Mouse (Mus musculus): ENCODE results near the gene Zfp385c. TPM values are rescaled to one million over a fixed set of nuclear protein-coding genes. Genes with fewer than 3 reads are reported as not detected.

The Zfp385c gene
- polyA plus RNA-seq, 1 experiment from 2014 or later = 0.80 TPM

DNA sequence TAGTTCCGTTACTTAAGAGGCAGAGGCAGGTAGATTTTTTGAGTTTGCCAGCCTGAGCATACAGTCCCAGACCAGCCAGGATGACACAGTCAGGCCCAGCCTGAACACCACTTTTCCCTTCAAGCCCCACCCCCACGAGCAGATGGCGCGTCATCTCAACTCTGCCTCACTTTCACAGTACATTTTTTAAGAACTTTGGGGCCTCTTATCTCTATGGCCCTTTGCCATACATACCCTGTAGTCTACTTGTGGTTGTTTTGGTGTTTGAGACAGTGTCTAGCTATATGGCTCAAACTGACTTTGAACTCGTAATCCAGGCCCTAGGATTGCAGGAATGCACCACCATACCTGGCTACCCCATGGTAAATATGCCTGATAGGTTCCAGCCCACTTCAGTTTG lies 64.2 kb downstream of the Zfp385c start:
- Histone ChIP-seq H3K27me3 (replicated peaks; ENCODE audit: control insufficient read depth, insufficient read depth, low read length) (no peaks in the 10 kb centered on the region), H3K9ac (replicated peaks; ENCODE audit: low read depth, low read length) (no peak overlapping the region), H3K4me2 (ENCODE audit: low read length) (no peak overlapping the region), H3K36me3 (ENCODE audit: control insufficient read depth, insufficient read depth) (peaks cover 9% of the 10 kb centered on the region), H3K27ac (ENCODE audit: low read length) (no peak overlapping the region), H3K9me3 (ENCODE audit: control insufficient read depth, low read length) (no peaks in the 10 kb centered on the region), H3K4me1 (replicated peaks; ENCODE audit: control insufficient read depth, insufficient read depth, low read length) (peaks cover 26% of the 10 kb centered on the region), H3K4me3 (replicated peaks; ENCODE audit: low read length) (no peak overlapping the region)
- 91% methylated on average over 5 of the region's 5 CpGs for WGBS
- no peak for ATAC-seq

DNA sequence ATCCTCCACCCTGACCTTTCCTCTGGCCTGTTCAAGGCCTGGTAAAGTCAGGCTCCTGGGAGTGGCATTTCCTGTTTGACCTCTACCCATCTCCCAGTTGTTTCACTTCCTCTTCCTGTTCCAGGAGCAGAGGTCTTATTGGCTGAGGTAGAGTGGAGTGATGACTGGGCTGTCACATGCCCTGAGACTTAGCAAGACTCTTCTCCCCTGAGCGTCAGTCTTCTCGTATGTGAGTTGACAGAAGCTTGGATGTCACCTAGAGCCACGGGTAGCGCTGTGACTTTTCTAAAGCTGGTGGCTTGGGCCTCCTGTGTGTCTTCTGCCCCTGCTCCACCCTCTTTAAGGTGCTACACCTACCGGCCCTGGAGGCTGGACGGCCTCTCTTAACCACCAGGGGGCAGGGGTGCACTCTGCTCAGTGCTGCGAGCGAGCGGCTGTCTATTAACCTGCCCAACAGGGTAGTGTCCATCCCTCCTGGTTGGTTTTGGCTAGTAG lies 65.5 kb downstream of the Zfp385c start:
- Histone ChIP-seq H3K27me3 (replicated peaks; ENCODE audit: control insufficient read depth, insufficient read depth, low read length) (no peaks in the 10 kb centered on the region), H3K4me1 (replicated peaks; ENCODE audit: control insufficient read depth, insufficient read depth, low read length) (peaks cover 28% of the 10 kb centered on the region), H3K9me3 (ENCODE audit: control insufficient read depth, low read length) (no peaks in the 10 kb centered on the region), H3K4me3 (replicated peaks; ENCODE audit: low read length) (no peak overlapping the region), H3K36me3 (ENCODE audit: control insufficient read depth, insufficient read depth) (peaks cover 9% of the 10 kb centered on the region), H3K4me2 (ENCODE audit: low read length) (no peak overlapping the region), H3K27ac (ENCODE audit: low read length) (no peak overlapping the region), H3K9ac (replicated peaks; ENCODE audit: low read depth, low read length) (no peak overlapping the region)
- ATAC-seq = no peak
- WGBS = 26% methylated on average over 9 of the region's 9 CpGs

DNA sequence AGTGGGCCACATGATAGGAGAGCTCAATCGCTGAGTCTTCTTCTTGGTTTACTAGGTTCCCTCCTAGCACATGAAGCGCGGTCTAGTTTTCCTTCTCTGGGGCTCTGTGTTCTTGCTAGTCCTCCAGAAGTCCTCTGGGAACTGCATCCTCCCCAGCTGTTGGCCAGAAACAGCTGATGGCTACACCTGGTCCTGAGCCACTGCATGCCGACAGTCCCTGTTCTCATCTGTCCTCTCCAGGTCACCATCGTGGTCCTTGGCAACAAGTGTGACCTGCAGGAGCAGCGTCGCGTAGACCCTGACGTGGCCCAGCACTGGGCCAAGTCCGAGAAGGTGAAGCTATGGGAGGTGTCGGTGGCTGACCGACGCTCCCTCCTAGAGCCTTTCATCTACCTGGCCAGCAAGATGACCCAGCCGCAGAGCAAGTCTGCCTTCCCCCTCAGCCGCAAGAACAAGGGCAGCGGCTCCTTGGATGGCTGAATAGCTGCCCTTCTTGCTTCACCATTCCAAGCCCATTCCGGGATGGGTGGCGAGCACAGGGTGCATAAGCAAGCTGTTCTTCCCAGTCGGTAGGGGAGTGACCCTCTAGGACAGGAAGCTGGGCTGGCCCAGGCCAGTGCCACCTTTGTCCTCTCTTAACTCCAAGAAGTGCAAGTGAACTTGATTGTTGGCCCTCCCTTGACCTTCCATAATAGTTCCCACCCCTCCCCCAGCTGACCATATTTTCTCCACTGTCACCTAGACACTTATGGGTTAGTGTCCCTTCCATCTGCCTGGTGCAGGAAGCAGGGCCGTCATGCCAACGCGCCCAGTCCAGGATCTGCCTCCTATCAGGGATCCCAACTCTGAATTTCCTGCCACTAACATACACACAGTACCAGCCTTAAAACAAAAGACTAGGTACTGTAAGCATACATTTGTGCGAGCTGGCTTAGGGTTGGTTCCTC lies 66.2 kb downstream of the Zfp385c start:
- Histone ChIP-seq H3K27me3 (replicated peaks; ENCODE audit: control insufficient read depth, insufficient read depth, low read length) (no peaks in the 10 kb centered on the region), H3K9me3 (ENCODE audit: control insufficient read depth, low read length) (no peaks in the 10 kb centered on the region), H3K36me3 (ENCODE audit: control insufficient read depth, insufficient read depth) (peaks cover 9% of the 10 kb centered on the region), H3K4me2 (ENCODE audit: low read length) (no peak overlapping the region), H3K4me1 (replicated peaks; ENCODE audit: control insufficient read depth, insufficient read depth, low read length) (peaks cover 28% of the 10 kb centered on the region), H3K4me3 (replicated peaks; ENCODE audit: low read length) (no peak overlapping the region), H3K9ac (replicated peaks; ENCODE audit: low read depth, low read length) (no peak overlapping the region), H3K27ac (ENCODE audit: low read length) (no peak overlapping the region)
- WGBS = 93% methylated on average over 23 of the region's 23 CpGs
- ATAC-seq = no peak

DNA sequence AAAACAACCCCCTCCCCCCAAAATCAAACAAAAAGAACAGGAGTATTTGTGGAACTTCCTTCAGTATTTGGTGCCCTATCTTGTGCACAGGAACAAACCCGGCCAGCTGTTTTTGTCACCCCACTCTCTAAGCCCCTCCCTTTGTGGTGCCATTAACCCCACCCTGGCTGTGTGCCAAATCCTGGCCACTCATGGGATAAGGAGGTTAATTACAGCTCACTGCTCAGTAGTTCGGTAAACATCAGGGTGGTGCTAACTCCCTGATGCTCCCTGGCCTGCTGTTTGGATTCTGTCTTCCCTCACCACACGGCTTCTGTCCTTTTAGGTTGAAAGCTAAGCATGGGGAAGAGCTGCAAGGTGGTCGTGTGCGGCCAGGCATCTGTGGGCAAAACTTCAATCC lies 68.4 kb downstream of the Zfp385c start:
- Histone ChIP-seq H3K9ac (replicated peaks; ENCODE audit: low read depth, low read length) (no peak overlapping the region), H3K4me1 (replicated peaks; ENCODE audit: control insufficient read depth, insufficient read depth, low read length) (peaks cover 29% of the 10 kb centered on the region), H3K36me3 (ENCODE audit: control insufficient read depth, insufficient read depth) (peaks cover 9% of the 10 kb centered on the region), H3K9me3 (ENCODE audit: control insufficient read depth, low read length) (no peaks in the 10 kb centered on the region), H3K4me3 (replicated peaks; ENCODE audit: low read length) (no peak overlapping the region), H3K27me3 (replicated peaks; ENCODE audit: control insufficient read depth, insufficient read depth, low read length) (no peaks in the 10 kb centered on the region), H3K4me2 (ENCODE audit: low read length) (peak overlapping the region; percentile 52), H3K27ac (ENCODE audit: low read length) (no peak overlapping the region)
- ATAC-seq = no peak
- WGBS = 35% methylated on average over 5 of the region's 5 CpGs

DNA sequence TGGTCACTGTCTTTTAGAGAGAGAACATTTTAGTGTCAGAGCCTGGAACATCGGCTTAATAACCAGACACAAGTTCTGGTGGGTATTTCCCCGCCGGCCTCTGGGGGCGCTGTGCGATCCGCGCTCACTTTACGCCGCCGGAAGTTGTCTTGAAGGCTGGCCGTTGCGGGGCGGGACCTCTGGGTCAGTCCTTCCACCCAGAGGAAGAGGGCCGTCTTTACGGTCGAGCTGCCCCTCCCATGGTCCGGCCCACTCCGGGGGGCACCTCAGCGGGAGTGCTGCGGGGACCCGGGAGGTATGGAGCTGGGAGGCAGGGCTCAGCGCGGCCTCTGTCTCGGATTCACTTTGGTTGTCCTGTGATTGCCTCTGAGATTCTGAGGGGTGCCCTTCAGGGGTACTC lies 69.5 kb downstream of the Zfp385c start:
- Histone ChIP-seq H3K9me3 (ENCODE audit: control insufficient read depth, low read length) (no peaks in the 10 kb centered on the region), H3K27ac (ENCODE audit: low read length) (peak overlapping the region; percentile 66), H3K27me3 (replicated peaks; ENCODE audit: control insufficient read depth, insufficient read depth, low read length) (no peaks in the 10 kb centered on the region), H3K9ac (replicated peaks; ENCODE audit: low read depth, low read length) (peak overlapping the region; percentile 75), H3K4me1 (replicated peaks; ENCODE audit: control insufficient read depth, insufficient read depth, low read length) (peaks cover 28% of the 10 kb centered on the region), H3K36me3 (ENCODE audit: control insufficient read depth, insufficient read depth) (peaks cover 9% of the 10 kb centered on the region), H3K4me3 (replicated peaks; ENCODE audit: low read length) (peak overlapping the region; percentile 84), H3K4me2 (ENCODE audit: low read length) (peak overlapping the region; percentile 52)
- WGBS = 0% methylated on average over 24 of the region's 24 CpGs
- peak; percentile 36 for ATAC-seq

DNA sequence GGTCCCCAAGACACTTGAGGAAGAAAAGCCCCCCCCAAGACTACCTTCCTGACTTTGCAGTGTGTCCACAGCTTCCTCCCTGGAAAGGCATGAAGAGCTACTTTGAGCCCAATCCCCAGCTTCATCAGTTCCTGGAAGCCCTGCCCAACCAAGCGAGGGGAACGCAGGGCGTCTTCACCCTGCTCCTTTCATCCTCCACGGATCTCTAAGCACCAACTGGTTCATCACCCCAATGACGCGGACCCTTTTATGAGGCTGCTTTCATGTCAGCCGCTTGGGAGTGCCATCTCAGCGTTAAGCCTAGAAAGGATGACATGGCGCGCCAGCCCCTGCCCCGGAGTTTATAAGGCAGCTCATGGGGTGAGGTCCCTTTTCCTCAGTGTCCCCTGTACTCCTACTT lies 72.3 kb downstream of the Zfp385c start, which contains the start of gene Dnajc7:
Dnajc7 (minus strand) TSS at position 187 of the 400 bp plus-strand sequence.
- peak within 1 kb of the TSS; percentile 88 for H3K4me2 ChIP-seq (ENCODE audit: low read length)
- peak within 1 kb of the TSS; percentile 62 for H3K4me3 ChIP-seq (replicated peaks; ENCODE audit: low read length)
- no peaks in the 10 kb centered on the region for H3K27me3 ChIP-seq (replicated peaks; ENCODE audit: control insufficient read depth, insufficient read depth, low read length)
- H3K4me1 ChIP-seq (replicated peaks; ENCODE audit: control insufficient read depth, insufficient read depth, low read length) = peaks cover 30% of the 10 kb centered on the region
- ATAC-seq = no peak
- peak within 1 kb of the TSS; percentile 89 for H3K9ac ChIP-seq (replicated peaks; ENCODE audit: low read depth, low read length)
- WGBS = 3% methylated on average over 11 of the region's 11 CpGs
- no peaks in the 10 kb centered on the region for H3K9me3 ChIP-seq (ENCODE audit: control insufficient read depth, low read length)
- H3K36me3 ChIP-seq (ENCODE audit: control insufficient read depth, insufficient read depth) = 0 out of 2 replicates have a peak, but pooled peaks cover 3% of the 10 kb centered on the region
- peak within 1 kb of the TSS; percentile 84 for H3K27ac ChIP-seq (ENCODE audit: low read length)

DNA sequence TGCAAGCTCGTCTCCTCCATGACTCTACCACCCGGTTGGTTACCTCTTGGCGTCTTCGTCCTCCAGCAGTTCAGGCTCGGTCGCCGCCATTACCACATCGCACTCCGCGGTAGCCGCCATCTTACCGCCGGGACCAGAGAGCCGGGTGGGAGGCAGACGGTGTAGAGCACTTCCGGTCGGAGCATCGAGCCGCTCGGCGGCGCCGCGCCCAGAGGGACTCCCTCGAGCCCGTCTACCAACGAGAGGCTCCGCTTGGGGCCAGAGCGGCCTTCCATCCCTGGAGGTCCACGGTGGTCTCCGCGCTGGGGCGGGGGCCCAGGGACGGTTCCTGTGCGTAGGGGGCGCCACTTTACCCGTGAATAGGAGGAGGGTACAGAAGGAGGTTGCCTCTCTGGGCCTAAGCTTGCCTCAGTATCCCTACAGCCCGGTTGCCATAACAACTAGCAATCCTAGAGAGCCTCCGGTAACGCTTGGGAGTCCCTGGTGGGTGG lies 72.7 kb downstream of the Zfp385c start:
- Histone ChIP-seq H3K4me2 (ENCODE audit: low read length) (peak overlapping the region; percentile 88), H3K27me3 (replicated peaks; ENCODE audit: control insufficient read depth, insufficient read depth, low read length) (no peaks in the 10 kb centered on the region), H3K9ac (replicated peaks; ENCODE audit: low read depth, low read length) (peak overlapping the region; percentile 89), H3K4me1 (replicated peaks; ENCODE audit: control insufficient read depth, insufficient read depth, low read length) (peaks cover 30% of the 10 kb centered on the region), H3K27ac (ENCODE audit: low read length) (peak overlapping the region; percentile 84), H3K36me3 (ENCODE audit: control insufficient read depth, insufficient read depth) (no peaks in the 10 kb centered on the region), H3K4me3 (replicated peaks; ENCODE audit: low read length) (peak overlapping the region; percentile 62), H3K9me3 (ENCODE audit: control insufficient read depth, low read length) (no peaks in the 10 kb centered on the region)
- peak; percentile 98 for ATAC-seq
- under 1% methylated on average over 40 of the region's 40 CpGs for WGBS

DNA sequence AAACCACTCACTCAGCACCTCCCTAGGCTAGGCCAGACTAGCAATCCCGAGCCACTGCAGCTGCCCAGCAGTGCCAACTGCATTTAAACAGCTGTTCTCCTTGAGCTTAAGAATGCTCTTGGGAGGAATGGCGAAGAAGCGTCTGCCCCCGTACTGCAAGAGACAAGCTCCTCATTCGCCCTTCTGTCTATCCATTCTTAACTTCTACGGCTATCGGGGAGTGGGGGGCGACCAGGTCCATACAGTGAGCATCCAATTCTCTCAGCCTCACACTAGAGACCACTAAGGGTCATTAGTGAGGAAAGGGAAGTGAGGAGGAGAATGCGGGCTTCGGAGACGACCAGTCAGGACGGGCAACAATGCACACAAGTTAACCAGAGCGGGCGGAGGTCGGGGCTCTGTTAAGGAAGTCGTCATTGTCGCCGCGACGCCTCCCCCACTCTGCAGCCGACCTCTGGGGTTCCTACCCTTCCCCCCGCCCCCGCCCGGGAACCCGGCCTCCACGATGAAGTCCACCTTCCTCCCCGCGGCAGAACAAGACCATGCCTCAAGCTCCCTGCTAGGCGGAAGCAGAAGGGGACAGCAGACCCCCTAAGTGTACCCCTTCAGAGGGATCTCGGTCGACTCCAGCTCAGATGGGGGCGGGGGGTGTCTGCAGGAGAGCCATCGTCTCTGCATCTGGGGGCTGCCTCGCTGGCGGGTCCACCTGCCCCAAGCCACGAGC lies 73.3 kb downstream of the Zfp385c start, which contains the start of gene Nkiras2:
Nkiras2 (plus strand) TSS at position 484 of the 724 bp plus-strand sequence.
- no peaks in the 10 kb centered on the region for H3K27me3 ChIP-seq (replicated peaks; ENCODE audit: control insufficient read depth, insufficient read depth, low read length)
- H3K4me3 ChIP-seq (replicated peaks; ENCODE audit: low read length) = peak within 1 kb of the TSS; percentile 62
- H3K27ac ChIP-seq (ENCODE audit: low read length) = peak within 1 kb of the TSS; percentile 84
- under 1% methylated on average over 36 of the region's 36 CpGs for WGBS
- H3K36me3 ChIP-seq (ENCODE audit: control insufficient read depth, insufficient read depth) = no peaks in the 10 kb centered on the region
- peak within 1 kb of the TSS; percentile 88 for H3K4me2 ChIP-seq (ENCODE audit: low read length)
- peaks cover 28% of the 10 kb centered on the region for H3K4me1 ChIP-seq (replicated peaks; ENCODE audit: control insufficient read depth, insufficient read depth, low read length)
- H3K9ac ChIP-seq (replicated peaks; ENCODE audit: low read depth, low read length) = peak within 1 kb of the TSS; percentile 89
- ATAC-seq = peak; percentile 36
- no peaks in the 10 kb centered on the region for H3K9me3 ChIP-seq (ENCODE audit: control insufficient read depth, low read length)

DNA sequence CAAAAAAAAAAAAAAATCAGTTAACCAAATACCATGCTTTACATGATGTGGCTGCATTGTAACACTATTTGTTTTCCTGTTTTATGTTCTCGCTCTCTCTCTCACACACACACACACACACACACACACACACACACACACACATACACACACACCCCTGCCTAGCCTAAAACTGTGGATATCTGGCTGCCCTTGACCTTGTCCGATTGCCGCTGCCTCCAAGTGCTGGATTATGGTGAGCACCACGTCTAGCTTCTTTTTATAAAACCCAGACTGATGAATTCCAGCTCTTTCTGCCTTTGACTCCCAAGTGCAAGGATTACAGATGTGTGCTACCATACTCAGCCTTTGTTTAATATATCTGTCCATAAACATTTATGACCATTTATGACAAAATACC lies 74.8 kb downstream of the Zfp385c start:
- H3K27ac ChIP-seq (ENCODE audit: low read length) = no peak overlapping the region
- H3K27me3 ChIP-seq (replicated peaks; ENCODE audit: control insufficient read depth, insufficient read depth, low read length) = no peaks in the 10 kb centered on the region
- H3K4me1 ChIP-seq (replicated peaks; ENCODE audit: control insufficient read depth, insufficient read depth, low read length) = peaks cover 21% of the 10 kb centered on the region
- no peaks in the 10 kb centered on the region for H3K36me3 ChIP-seq (ENCODE audit: control insufficient read depth, insufficient read depth)
- 95% methylated on average over 4 of the region's 4 CpGs for WGBS
- no peak overlapping the region for H3K4me2 ChIP-seq (ENCODE audit: low read length)
- H3K9ac ChIP-seq (replicated peaks; ENCODE audit: low read depth, low read length) = no peak overlapping the region
- no peaks in the 10 kb centered on the region for H3K9me3 ChIP-seq (ENCODE audit: control insufficient read depth, low read length)
- ATAC-seq = no peak
- H3K4me3 ChIP-seq (replicated peaks; ENCODE audit: low read length) = no peak overlapping the region
